Mouse (Mus musculus) megakaryocyte, embryonic 14.5 days (primary cell): ENCODE data around the gene Abt1. TPM values are rescaled to one million over a fixed set of nuclear protein-coding genes. Genes with fewer than 3 reads are reported as not detected.

Source experiments
- H3K27me3 ChIP-seq: replicated peaks from 2 replicates; pipeline ENCODE3; 2012; ENCODE audit warnings: inconsistent platforms
- H3K36me3 ChIP-seq: replicated peaks from 2 replicates; pipeline ENCODE3; 2012; ENCODE audit warnings: low read length, inconsistent platforms, mixed read lengths
- H3K4me1 ChIP-seq: 2 replicates; pipeline ENCODE4 v1.6.1; 2012; ENCODE audit warnings: inconsistent platforms
- H3K4me3 ChIP-seq: replicated peaks from 2 replicates; pipeline ENCODE3; 2012; ENCODE audit warnings: moderate library complexity, mild to moderate bottlenecking, inconsistent platforms
- H3K9me3 ChIP-seq: 2 replicates; pipeline ENCODE4 v1.6.1; 2012; ENCODE audit warnings: inconsistent platforms
- FLI1 ChIP-seq: IDR thresholded peaks from 2 replicates; pipeline ENCODE4 v1.6.1; 2012; ENCODE audit warnings: low read length, inconsistent platforms, mixed read lengths
- GATA1 ChIP-seq: IDR thresholded peaks from 3 replicates; pipeline ENCODE4 v1.6.1; 2012; ENCODE audit warnings: mixed read lengths, low read length, inconsistent platforms, borderline replicate concordance
- polyA plus RNA-seq: library from polyadenylated mRNA; stranded (reverse); fragments of >175 nt; gene quantifications from 2 replicates; pipeline ENCODE4 v1.2.3, GENCODE M21; 2012; ENCODE audit warnings: low replicate concordance; ENCODE audit not compliant: insufficient read depth

Gene Abt1
- polyA plus RNA-seq, 1 experiment = 7.8 TPM

DNA sequence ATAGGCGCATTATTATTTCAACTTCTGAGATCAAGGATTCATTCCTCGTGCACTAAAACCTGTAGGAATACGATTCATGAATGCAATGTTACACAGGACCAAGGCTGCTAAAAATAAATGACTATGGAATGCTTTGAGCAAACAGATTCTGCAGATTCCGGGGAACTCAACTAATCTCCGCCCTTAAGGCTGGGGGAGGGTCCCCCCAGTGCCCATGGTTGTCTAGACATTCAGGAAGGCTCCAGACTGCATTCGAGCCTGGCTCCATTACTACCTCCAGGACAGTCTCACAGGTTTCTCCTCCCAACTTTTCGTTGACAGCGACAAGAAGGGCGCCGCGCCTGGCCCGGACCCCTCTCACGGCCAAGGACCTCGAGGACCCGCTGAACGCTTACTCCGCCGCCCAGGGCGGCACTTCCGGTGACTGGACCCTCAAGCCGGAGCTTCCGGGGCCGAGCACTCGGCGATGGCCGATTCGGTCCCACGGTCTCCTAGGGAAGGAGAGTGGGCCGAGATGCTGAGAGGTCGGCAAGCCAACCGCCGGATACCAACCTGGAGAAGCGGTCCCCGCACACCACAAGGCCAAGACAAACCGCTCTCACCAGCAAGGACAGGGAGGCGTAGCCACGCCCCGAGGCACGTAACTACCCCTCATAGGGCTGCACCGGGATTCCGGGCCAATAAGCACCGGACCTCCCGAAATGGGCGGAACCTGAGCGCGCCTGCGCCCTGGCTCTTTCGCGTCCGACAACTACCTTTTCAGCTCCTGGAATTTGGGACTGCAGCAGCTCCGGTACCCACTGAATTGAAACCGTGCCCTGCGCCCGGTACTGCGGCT lies 54.9 kb downstream of the Abt1 start, which contains the start of gene Zfp322a:
Gene Zfp322a (minus strand): TSS at position 626 of the 838 bp plus-strand sequence.
- H3K36me3 ChIP-seq = peaks cover 30% of the 10 kb centered on the region
- TF ChIP-seq FLI1 (0 out of 2 replicates have a peak, but pooled peaks have one; percentile 30), GATA1 (no peak)
- no peaks in the 10 kb centered on the region for H3K9me3 ChIP-seq
- H3K4me3 ChIP-seq = peak within 1 kb of the TSS; percentile 95
- H3K4me1 ChIP-seq = peaks cover 42% of the 10 kb centered on the region
- peaks cover 1% of the 10 kb centered on the region for H3K27me3 ChIP-seq

Other genes starting within 250 kb of the Abt1 start
- gene Vmn1r220, start 235.9 kb downstream of the Abt1 start, polyA plus RNA-seq = not detected in 2 replicates
- not detected in 2 replicates for gene Vmn1r221, start 209.7 kb downstream of the Abt1 start, polyA plus RNA-seq
- not detected in 2 replicates for gene Vmn1r222, start 187.9 kb downstream of the Abt1 start, polyA plus RNA-seq
- gene Vmn1r223, start 176.7 kb downstream of the Abt1 start, polyA plus RNA-seq = not detected in 2 replicates
- gene Zfp322a, start 54.7 kb downstream of the Abt1 start, polyA plus RNA-seq = 0.07 TPM in 1 of 2 replicates, not detected in the other
- not detected in 2 replicates for gene Btn1a1, start 42.0 kb upstream of the Abt1 start, polyA plus RNA-seq
- gene Btn2a2, start 65.0 kb upstream of the Abt1 start, polyA plus RNA-seq = not detected in 2 replicates
- gene Hist1h4h, start 107.2 kb upstream of the Abt1 start, polyA plus RNA-seq = 443 and 574 TPM in 2 replicates
- 37.2 and 163 TPM in 2 replicates for gene Hist1h2af, start 110.0 kb upstream of the Abt1 start, polyA plus RNA-seq
- 5.7 and 16.4 TPM in 2 replicates for gene Hist1h3g, start 111.6 kb upstream of the Abt1 start, polyA plus RNA-seq
- 1.4 and 2.0 TPM in 2 replicates for gene Hist1h2bh, start 119.5 kb upstream of the Abt1 start, polyA plus RNA-seq
- gene Hist1h3f, start 120.2 kb upstream of the Abt1 start, polyA plus RNA-seq = 7.0 TPM in 1 of 2 replicates, not detected in the other
- 8.9 and 30.2 TPM in 2 replicates for gene Hist1h4f, start 127.8 kb upstream of the Abt1 start, polyA plus RNA-seq
- gene Hist1h1d, start 129.4 kb upstream of the Abt1 start, polyA plus RNA-seq = 0.36 and 2.1 TPM in 2 replicates
- gene Hist1h3e, start 138.5 kb upstream of the Abt1 start, polyA plus RNA-seq = 17.9 and 26.5 TPM in 2 replicates
- gene Hist1h2ae, start 147.4 kb upstream of the Abt1 start, polyA plus RNA-seq = 13.6 and 16.0 TPM in 2 replicates
- 16.8 and 28.8 TPM in 2 replicates for gene Hist1h2bg, start 147.5 kb upstream of the Abt1 start, polyA plus RNA-seq
- gene Hist1h2bf, start 150.3 kb upstream of the Abt1 start, polyA plus RNA-seq = 7.6 and 73.0 TPM in 2 replicates
- gene Hist1h2ad, start 150.5 kb upstream of the Abt1 start, polyA plus RNA-seq = 9.6 TPM in 1 of 2 replicates, not detected in the other
- gene Hist1h3d, start 151.9 kb upstream of the Abt1 start, polyA plus RNA-seq = 4.6 and 5.9 TPM in 2 replicates
- 16.4 and 20.4 TPM in 2 replicates for gene Hist1h4d, start 157.7 kb upstream of the Abt1 start, polyA plus RNA-seq
- 1.1 and 1.9 TPM in 2 replicates for gene Hist1h2be, start 197.3 kb upstream of the Abt1 start, polyA plus RNA-seq
- 4.7 and 22.2 TPM in 2 replicates for gene Hist1h1e, start 198.7 kb upstream of the Abt1 start, polyA plus RNA-seq